Mouse (Mus musculus): ENCODE measurements around the gene Aym1. TPM values are rescaled to one million over a fixed set of nuclear protein-coding genes. Genes with fewer than 3 reads are reported as not detected.
"Not testable (repeated sequence)": the region's sequence is repeated elsewhere in the genome, so short reads cannot be mapped to it uniquely, and the experiment has no call there.

Gene Aym1
- polyA plus RNA-seq, 1 experiment from 2014 or later: not detected

DNA sequence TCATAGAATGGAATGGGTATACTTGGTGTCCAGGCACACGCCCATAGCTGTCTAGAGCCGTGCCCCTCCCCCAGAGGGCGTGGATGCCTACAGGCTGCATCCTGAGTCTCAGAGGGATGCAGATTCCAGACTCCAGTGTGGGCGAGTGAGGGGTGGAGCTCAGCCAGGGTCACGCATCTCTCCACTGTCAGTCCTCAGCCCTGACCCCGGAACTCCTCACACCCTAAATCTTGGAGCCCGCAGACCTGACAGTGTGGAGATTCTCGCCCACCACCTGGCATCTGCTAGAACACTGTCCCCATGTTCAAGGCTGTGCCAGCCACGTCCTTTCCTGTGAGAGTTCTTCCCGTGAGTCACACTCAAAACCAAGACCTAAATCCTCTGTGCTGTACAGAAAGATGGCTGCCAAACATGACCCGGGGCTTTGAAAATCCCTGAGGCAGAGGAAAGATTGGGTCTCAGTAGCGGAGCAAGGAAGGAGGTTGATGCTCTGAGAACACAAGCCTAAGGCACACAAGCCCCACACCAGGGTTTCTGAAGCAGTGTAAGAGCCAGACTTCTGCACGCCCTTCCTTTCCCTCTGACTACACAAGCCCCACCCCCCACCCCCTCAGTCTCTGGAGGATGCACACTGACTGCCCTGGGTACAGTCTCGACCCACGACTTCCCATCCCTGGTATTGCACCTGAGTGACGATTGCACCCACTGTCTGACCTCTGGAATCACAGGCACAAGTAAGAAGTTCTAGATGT is 12.3 kb upstream of the Aym1 start:
- Histone ChIP-seq H3K9me3 (no peaks in the 10 kb centered on the region), H3K4me3 (no peak overlapping the region), H3K27ac (no peak overlapping the region), H3K27me3 (ENCODE audit: insufficient read depth, poor library complexity, severe bottlenecking) (peaks cover 90% of the 10 kb centered on the region), H3K4me1 (no peaks in the 10 kb centered on the region; the same call in 1 of the 2 replicates), H3K36me3 (no peaks in the 10 kb centered on the region)
- 37% methylated on average over 16 of the region's 16 CpGs for WGBS
- no peak for DNase-seq (ENCODE audit: low spot score)

DNA sequence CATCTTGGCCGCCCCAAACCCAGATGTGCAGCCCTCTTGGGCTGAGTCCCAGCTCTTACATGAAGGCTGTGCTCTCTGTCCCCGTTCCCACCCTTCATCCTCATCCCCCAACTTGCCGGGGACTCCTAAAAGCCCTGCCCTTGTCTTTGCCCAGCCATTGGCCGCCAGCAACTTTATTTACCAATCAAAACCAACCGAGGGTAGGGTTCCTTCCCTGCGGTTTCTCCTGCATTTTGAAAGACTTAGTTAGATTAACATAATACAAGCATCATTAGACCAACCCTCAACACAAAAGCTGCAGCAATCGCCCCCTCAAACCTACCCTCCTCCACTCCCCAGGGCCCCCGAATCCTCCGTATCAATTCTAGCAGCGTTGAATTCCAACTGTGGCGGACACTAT is 11.3 kb upstream of the Aym1 start:
- Histone ChIP-seq H3K4me1 (no peaks in the 10 kb centered on the region; the same call in 1 of the 2 replicates), H3K4me3 (no peak overlapping the region), H3K9me3 (no peaks in the 10 kb centered on the region), H3K27ac (no peak overlapping the region), H3K27me3 (ENCODE audit: insufficient read depth, poor library complexity, severe bottlenecking) (peaks cover 95% of the 10 kb centered on the region), H3K36me3 (no peaks in the 10 kb centered on the region)
- DNase-seq (ENCODE audit: low spot score): no peak
- 6% methylated on average over 11 of the region's 11 CpGs for WGBS

DNA sequence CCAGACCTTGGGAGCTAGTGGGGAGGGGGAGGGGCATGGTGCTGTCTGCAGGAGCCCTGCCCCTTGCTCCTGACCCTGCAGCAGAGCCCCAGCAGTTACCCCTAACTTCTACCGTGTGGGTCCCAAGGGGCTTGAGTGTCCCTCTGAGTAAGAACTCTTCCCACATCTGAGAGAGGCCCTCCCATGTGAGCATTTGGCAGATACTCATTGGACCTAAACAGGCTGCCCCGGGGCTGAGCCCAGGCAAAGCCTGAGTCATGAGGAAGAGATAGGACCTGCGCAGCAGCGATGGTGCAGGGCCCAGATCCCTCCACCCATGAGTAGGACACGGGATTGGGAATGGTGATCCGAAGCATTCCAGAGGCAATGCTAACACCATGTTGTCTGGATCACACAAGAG is 10.4 kb upstream of the Aym1 start:
- not testable (repeated sequence) for H3K27ac ChIP-seq; H3K4me1 ChIP-seq; H3K4me3 ChIP-seq; H3K36me3 ChIP-seq; DNase-seq (ENCODE audit: low spot score); H3K9me3 ChIP-seq
- WGBS: 26% methylated on average over 6 of the region's 6 CpGs
- H3K27me3 ChIP-seq (ENCODE audit: insufficient read depth, poor library complexity, severe bottlenecking): peaks cover 95% of the 10 kb centered on the region

DNA sequence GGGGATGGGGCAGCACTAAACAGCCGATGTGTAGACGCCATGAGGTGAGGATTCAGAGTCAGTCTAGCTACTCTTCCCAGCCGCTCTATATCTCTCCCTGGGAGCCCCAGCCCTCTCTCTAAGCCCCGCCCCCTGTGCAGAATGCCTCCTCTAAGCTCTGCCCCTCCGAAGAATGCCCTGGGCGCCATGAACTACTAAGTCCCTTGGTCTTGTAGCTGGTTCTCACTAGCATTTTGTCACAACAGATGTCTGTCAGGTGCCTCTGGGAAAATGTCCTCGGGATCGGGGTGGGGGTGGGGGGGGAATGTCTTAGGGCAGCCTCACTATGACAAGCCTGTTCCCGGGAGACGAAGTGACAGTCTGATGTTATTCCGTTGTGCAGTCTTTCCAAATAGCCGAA is 9.5 kb upstream of the Aym1 start:
- Histone ChIP-seq H3K36me3 (no peaks in the 10 kb centered on the region), H3K27ac (no peak overlapping the region), H3K4me3 (no peak overlapping the region), H3K9me3 (no peaks in the 10 kb centered on the region), H3K4me1 (no peaks in the 10 kb centered on the region; the same call in 1 of the 2 replicates), H3K27me3 (ENCODE audit: insufficient read depth, poor library complexity, severe bottlenecking) (peaks cover 95% of the 10 kb centered on the region)
- DNase-seq (ENCODE audit: low spot score): no peak
- 28% methylated on average over 12 of the region's 12 CpGs for WGBS

DNA sequence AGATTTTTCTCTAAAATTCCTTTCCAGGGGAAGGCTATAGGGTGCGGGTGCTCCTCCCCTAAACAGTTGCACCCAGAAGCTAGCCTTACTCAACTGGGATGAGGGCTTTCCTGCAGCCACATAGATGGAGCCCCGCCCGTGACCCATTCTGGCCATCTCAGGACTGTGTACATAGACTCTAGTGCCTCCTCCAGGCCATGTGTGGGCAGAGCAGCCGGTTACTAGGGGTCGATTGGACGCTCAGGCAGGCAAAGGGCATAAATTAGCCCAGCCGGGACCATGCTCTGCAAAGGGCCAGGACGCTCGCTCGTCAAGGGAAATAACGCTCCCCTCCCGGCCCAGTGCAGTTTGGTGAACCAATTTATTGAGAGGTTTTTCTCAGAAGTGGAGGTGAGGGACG is 8.5 kb upstream of the Aym1 start:
- peaks cover 99% of the 10 kb centered on the region for H3K27me3 ChIP-seq (ENCODE audit: insufficient read depth, poor library complexity, severe bottlenecking)
- DNase-seq (ENCODE audit: low spot score): no peak
- no peaks in the 10 kb centered on the region; the same call in 1 of the 2 replicates for H3K4me1 ChIP-seq
- no peaks in the 10 kb centered on the region for H3K9me3 ChIP-seq
- H3K4me3 ChIP-seq: no peak overlapping the region
- WGBS: 22% methylated on average over 13 of the region's 13 CpGs
- H3K27ac ChIP-seq: no peak overlapping the region
- H3K36me3 ChIP-seq: no peaks in the 10 kb centered on the region

DNA sequence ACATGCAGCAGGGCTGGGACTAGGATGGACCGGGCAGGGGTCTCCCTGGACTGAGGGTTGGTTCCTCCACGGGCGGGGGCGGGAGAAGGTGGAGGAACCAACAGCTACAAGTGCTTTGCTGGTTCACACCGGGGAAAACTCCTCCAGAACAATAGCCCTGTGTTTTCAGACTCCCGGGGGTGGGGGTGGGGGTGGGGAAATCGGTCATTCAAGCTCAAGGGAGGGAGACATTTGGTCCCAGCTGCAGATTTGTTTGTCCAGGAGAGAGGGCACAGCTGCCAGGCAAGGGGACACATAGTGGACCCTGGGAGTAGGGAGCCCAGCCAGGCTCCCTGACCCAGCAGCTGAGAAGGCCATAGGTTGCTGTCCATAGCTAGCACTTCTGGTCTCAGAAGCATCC is 7.9 kb upstream of the Aym1 start:
- no peak overlapping the region for H3K4me3 ChIP-seq
- H3K27ac ChIP-seq: no peak overlapping the region
- H3K27me3 ChIP-seq (ENCODE audit: insufficient read depth, poor library complexity, severe bottlenecking): peaks cover 99% of the 10 kb centered on the region
- DNase-seq (ENCODE audit: low spot score): no peak
- 15% methylated on average over 7 of the region's 7 CpGs for WGBS
- H3K36me3 ChIP-seq: no peaks in the 10 kb centered on the region
- H3K9me3 ChIP-seq: no peaks in the 10 kb centered on the region
- no peaks in the 10 kb centered on the region; the same call in 1 of the 2 replicates for H3K4me1 ChIP-seq

DNA sequence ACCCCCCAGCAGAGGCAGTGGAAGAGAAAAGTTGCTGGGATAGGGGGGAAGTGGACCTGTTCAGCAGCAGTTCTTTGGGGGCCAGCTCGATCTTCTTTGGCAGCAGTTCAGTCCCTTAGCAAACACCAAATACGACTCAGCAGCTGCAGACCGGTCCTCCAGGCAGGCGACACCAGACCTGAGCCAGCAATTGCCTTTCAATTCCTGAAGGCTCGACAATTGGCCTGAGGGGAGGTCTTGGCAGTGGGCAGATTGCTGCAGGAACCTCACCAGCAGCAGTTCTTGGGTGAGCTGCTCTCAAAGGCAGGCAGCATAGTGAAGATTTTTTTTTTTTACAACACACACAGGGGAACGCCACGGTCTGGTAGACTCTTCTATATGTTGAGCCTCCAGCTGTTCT is 7.3 kb upstream of the Aym1 start:
- H3K9me3 ChIP-seq: no peaks in the 10 kb centered on the region
- H3K27me3 ChIP-seq (ENCODE audit: insufficient read depth, poor library complexity, severe bottlenecking): peaks cover 99% of the 10 kb centered on the region
- no peaks in the 10 kb centered on the region for H3K36me3 ChIP-seq
- 39% methylated on average over 7 of the region's 7 CpGs for WGBS
- H3K4me1 ChIP-seq: no peaks in the 10 kb centered on the region
- no peak overlapping the region for H3K4me3 ChIP-seq
- H3K27ac ChIP-seq: no peak overlapping the region
- no peak for DNase-seq (ENCODE audit: low spot score)

DNA sequence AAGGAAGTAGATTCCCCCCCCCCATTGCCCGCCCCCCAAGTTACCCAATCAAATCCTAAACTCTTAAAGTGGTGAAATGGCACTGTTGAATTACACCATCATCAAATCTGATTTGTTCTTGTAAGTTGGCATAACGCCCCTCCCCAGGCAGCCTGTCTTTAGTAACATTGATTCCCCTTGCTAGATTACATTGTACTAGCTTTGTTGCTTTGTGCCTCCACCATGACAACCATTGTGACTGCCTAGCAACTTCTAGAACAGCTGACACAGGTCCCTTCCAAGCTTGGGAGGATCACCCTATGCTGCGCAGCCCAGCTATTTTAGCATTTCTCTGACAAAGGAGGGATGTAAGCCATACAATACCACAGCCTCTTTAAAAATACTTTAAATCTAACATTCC is 5.3 kb upstream of the Aym1 start:
- Histone ChIP-seq H3K9me3 (no peaks in the 10 kb centered on the region), H3K4me3 (no peak overlapping the region), H3K27ac (no peak overlapping the region), H3K27me3 (ENCODE audit: insufficient read depth, poor library complexity, severe bottlenecking) (peaks cover 98% of the 10 kb centered on the region), H3K4me1 (no peaks in the 10 kb centered on the region), H3K36me3 (no peaks in the 10 kb centered on the region)
- DNase-seq (ENCODE audit: low spot score): no peak
- WGBS: 86% methylated on average over 3 of the region's 3 CpGs

DNA sequence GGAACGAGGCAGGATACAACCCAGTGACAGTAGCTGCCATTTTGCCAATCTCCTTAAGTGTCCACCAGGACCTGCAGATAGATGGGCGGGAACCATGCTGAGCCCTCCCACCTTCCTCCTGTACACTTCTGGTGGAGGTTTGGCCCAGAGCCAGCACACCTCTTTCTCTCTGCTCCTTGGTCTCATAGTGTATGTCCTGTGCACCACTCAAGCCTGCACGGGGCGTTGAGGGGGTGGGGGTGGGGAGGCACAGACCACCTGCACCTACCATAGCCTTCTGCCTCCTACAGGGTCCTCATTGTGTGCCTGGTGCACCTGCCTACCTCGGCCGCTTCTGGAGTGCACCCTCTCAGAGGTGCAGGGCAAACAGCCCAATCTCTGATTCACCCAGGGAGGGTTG is 4.5 kb upstream of the Aym1 start:
- WGBS: 68% methylated on average over 6 of the region's 6 CpGs
- no peaks in the 10 kb centered on the region for H3K4me1 ChIP-seq
- H3K9me3 ChIP-seq: no peaks in the 10 kb centered on the region
- DNase-seq (ENCODE audit: low spot score): no peak
- no peak overlapping the region for H3K4me3 ChIP-seq
- H3K27ac ChIP-seq: no peak overlapping the region
- H3K27me3 ChIP-seq (ENCODE audit: insufficient read depth, poor library complexity, severe bottlenecking): peaks cover 98% of the 10 kb centered on the region
- H3K36me3 ChIP-seq: no peaks in the 10 kb centered on the region

DNA sequence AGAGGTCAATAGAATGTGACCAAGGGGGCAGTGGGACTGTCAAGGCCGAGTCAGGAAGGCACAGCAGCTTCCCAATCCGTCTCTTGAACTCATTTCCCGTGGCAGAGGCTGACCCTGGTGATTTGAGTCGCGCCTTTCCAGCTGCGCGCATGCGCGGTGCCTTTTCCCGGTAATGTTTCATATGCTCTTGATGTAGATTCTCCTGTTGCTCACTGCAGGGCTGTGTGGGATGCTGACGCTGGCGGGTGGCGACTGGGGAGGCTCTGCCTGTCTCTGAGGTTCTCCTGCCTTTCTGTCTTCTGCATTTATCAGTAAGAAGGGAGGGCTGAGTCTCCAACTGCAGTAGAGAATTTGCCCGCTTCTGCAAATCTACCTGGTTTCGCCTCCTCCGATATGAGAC is 2.8 kb upstream of the Aym1 start:
- Histone ChIP-seq H3K9me3 (no peaks in the 10 kb centered on the region), H3K36me3 (no peaks in the 10 kb centered on the region), H3K4me3 (no peak overlapping the region), H3K27ac (no peak overlapping the region), H3K27me3 (ENCODE audit: insufficient read depth, poor library complexity, severe bottlenecking) (peaks cover 96% of the 10 kb centered on the region), H3K4me1 (peaks cover 6% of the 10 kb centered on the region; the same call in 1 of the 2 replicates)
- DNase-seq (ENCODE audit: low spot score): no peak
- 40% methylated on average over 16 of the region's 16 CpGs for WGBS

DNA sequence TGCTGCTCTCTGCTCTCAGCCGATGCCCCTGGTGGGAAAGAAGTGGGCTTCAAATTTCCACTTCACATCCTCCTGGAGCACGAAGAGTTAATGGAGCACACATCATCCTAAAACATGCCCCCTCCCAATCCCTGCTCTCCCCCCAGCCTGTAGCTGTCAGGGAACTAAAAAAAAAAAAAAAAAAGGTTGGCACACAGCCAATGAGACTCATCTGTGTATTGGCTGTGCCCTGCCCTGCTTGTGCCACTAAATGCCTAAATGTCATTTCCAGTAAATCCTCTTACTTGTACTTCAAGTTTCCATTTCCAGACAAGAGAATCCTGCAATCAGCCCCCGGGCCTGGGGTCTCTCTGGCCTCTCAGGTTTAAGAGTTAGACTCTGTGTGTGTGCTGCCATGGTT is 562 bp downstream of the Aym1 start:
- Histone ChIP-seq H3K27ac (no peak overlapping the region), H3K4me1 (peaks cover 6% of the 10 kb centered on the region; the same call in 1 of the 2 replicates), H3K27me3 (ENCODE audit: insufficient read depth, poor library complexity, severe bottlenecking) (peaks cover 82% of the 10 kb centered on the region), H3K4me3 (no peak overlapping the region), H3K9me3 (no peaks in the 10 kb centered on the region), H3K36me3 (no peaks in the 10 kb centered on the region)
- 56% methylated on average over 3 of the region's 3 CpGs for WGBS
- DNase-seq (ENCODE audit: low spot score): no peak

DNA sequence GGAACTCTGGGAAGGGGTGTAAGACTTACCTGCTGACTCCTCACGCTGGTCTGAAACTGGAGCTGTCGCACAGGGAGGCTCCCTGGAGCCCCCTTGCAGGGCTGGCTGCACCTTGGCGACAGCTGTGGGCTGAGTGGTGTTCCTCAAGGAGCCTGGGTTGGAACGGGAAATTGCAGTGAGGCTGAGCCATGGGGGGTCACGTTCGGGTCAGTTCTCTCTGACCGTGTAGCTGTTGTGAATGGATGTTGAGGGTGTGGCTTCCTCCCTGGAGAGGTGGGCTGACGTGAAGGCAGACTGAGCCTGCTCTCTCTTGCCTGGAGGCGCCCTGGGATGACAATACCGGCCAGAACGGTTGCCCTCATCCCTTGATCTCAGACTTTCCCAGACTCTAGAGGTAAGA is 1.7 kb downstream of the Aym1 start:
- Histone ChIP-seq H3K27me3 (ENCODE audit: insufficient read depth, poor library complexity, severe bottlenecking) (peaks cover 70% of the 10 kb centered on the region), H3K27ac (no peak overlapping the region)
- 6% methylated on average over 11 of the region's 11 CpGs for WGBS

DNA sequence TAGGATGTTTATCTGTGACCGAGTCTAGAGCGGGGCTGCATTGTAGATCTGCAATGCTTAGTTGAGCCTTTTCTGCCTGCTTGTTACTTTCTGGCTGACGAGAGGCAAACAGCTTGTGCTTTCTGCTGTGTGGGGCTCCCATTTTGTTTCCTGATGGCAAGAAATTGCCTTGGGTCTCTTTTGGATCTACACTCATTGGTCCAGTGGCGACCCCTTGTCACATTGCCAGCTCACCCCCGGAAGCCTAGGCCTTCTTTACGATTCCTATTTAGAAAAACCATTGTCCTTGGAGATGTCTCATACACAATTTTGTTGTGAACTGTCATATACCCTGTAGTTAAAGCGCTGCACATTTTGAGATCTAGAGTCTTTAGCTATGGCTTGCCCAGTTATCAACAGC is 4.2 kb downstream of the Aym1 start:
- Histone ChIP-seq H3K4me1 (peaks cover 6% of the 10 kb centered on the region; the same call in 1 of the 2 replicates), H3K9me3 (no peaks in the 10 kb centered on the region), H3K4me3 (no peak overlapping the region), H3K27me3 (ENCODE audit: insufficient read depth, poor library complexity, severe bottlenecking) (peaks cover 68% of the 10 kb centered on the region), H3K36me3 (no peaks in the 10 kb centered on the region), H3K27ac (no peak overlapping the region)
- DNase-seq (ENCODE audit: low spot score): no peak
- WGBS: 74% methylated on average over 7 of the region's 7 CpGs

More for the DNA sequence above, 1.7 kb downstream of the Aym1 start:
- no peaks in the 10 kb centered on the region for H3K36me3 ChIP-seq
- DNase-seq (ENCODE audit: low spot score): no peak
- no peak overlapping the region for H3K4me3 ChIP-seq
- H3K4me1 ChIP-seq: peaks cover 6% of the 10 kb centered on the region; the same call in 1 of the 2 replicates
- H3K9me3 ChIP-seq: no peaks in the 10 kb centered on the region
